Mouse (Mus musculus) gonadal fat pad, adult 2 months (tissue): Measurements from ENCODE around the gene Ptprn2. TPM values are rescaled to one million over a fixed set of nuclear protein-coding genes. Genes with fewer than 3 reads are reported as not detected.

Experiments used
- DNase-seq: peaks from one replicate; pipeline ENCODE4 v3.0.0-alpha.2; 2012; ENCODE audit warnings: low read depth
- polyA plus RNA-seq: library from polyadenylated mRNA; depleted of rRNA; stranded (reverse); fragments of >200 nt; gene quantifications from 2 replicates; pipeline ENCODE4 v1.2.3, GENCODE M21; 2012

Ptprn2 gene
- polyA plus RNA-seq, 1 experiment, result 1.7 TPM

- DNase-seq, result no peak
Observed at GRCm38 (mm10) chr12:117159669-117160210, 674.2 kb downstream of the Ptprn2 start.

GRCm38 (mm10) chr12:117160211-117160891 is 674.8 kb downstream of the Ptprn2 start:
- no peak for DNase-seq

- no peak for DNase-seq
Observed at GRCm38 (mm10) chr12:117162180-117162579, 676.7 kb downstream of the Ptprn2 start.

- DNase-seq, result no peak
Observed at GRCm38 (mm10) chr12:117163789-117164188, 678.3 kb downstream of the Ptprn2 start.

GRCm38 (mm10) chr12:117166266-117166665 is 680.7 kb downstream of the Ptprn2 start:
- DNase-seq, result no peak

DNA sequence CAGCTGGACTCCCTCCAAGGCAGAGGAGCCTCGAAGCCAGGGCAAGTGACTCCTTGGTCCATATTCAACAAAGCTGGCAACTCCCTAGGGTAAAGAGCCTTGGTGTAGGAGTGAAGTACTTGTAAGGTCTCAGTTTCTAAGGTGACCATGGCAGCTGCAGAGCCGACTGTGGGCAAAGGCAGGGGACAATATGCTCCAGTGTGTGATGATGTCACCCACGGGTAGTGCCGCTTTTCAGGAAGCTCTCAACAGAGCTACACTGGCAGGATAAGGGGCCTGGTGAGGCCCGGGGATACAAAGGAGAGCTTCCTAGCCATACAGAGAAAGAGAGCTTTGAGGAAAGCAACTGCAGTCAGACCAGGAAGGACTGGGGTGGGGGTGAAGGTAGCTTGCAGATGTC is 684.1 kb downstream of the Ptprn2 start:
- DNase-seq, result no peak

GRCm38 (mm10) chr12:117172529-117172884 is 687.0 kb downstream of the Ptprn2 start:
- DNase-seq, result no peak

- DNase-seq, result no peak
Observed at GRCm38 (mm10) chr12:117172885-117173529, 687.5 kb downstream of the Ptprn2 start.

DNA sequence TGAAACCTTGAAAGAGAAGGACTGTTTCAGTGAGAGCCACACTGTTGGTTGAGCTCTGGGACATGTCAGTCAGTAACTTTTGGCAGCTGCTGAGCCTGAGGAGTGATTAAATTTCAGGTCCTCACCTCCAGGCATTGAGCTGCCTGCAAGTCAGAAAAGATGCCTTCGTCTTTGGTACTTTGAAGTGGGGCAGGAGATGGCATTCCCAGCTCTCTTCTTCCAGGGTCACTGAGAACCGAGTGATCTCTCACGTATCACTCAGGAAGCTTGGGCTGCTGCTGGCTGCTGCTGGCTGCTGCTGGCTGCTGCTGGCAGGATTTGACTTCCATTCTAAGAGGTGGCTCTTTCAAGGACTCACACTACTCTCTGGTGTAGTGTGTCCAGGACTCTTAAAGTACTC is 688.7 kb downstream of the Ptprn2 start:
- DNase-seq, result no peak

GRCm38 (mm10) chr12:117175072-117175681 is 689.7 kb downstream of the Ptprn2 start:
- no peak for DNase-seq

- DNase-seq, result no peak
Observed at GRCm38 (mm10) chr12:117176259-117176823, 690.8 kb downstream of the Ptprn2 start.

DNA sequence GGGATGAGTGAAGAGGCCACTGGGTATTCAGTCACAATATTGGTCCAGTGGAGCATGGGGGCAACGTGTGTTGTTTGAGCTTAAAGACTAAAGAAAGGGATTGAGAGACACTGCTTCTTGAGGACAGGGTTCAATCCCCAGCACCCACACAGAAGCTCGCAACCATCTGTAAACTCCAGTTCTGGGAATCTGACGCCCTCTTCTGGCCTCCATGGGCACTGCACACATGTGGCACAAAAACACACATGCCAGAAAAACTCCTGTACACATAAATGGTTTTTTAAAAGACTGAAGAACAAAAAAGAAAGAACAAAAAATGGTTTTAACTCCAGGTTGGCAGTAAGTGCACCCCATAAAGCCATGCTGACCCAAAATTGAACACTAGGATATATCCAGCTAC is 701.6 kb downstream of the Ptprn2 start:
- DNase-seq, result no peak

GRCm38 (mm10) chr12:117192001-117192400 is 706.5 kb downstream of the Ptprn2 start:
- no peak for DNase-seq

- no peak for DNase-seq
Observed at GRCm38 (mm10) chr12:117196721-117197425, 711.4 kb downstream of the Ptprn2 start.

GRCm38 (mm10) chr12:117198093-117198492 is 712.6 kb downstream of the Ptprn2 start:
- DNase-seq, result no peak

DNA sequence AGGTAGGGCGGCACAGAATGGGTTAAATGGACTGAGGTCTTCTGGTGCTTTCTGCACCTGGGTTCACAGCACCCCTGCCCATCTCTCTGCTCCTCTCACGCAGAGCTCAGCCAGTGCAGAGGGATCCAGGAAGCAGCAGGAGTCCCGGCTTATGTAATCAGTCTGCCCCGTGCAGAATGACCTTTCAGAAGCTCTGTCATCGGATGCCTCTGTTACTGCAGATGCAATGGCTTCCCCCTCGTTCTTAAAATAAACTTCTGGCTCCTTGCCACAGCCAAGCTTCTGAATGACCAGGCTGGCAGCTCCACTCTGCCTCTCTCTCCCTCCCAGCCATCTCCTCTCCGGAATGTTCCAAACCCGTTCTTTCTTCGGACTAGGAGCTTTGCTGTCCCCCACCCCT is 714.6 kb downstream of the Ptprn2 start:
- no peak for DNase-seq

DNA sequence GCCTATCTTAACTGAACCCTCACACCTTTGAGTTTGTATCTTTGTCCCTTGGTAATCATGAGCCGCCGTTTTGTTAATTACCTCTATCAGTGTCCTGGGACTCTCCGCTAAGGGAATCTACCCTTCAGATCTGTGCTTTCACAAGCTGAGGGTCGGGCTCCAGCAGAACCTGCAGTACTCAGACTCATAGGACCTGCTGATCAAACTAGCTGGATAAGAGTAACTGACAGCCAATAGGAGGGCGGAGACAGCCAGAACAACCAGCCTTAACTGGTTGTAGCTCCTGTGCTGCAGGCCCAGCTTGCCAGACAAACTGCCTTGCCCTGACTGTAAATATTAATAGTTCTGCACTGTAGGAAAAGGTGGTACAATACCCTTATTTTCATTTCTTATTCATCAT is 715.1 kb downstream of the Ptprn2 start:
- DNase-seq, result no peak

DNA sequence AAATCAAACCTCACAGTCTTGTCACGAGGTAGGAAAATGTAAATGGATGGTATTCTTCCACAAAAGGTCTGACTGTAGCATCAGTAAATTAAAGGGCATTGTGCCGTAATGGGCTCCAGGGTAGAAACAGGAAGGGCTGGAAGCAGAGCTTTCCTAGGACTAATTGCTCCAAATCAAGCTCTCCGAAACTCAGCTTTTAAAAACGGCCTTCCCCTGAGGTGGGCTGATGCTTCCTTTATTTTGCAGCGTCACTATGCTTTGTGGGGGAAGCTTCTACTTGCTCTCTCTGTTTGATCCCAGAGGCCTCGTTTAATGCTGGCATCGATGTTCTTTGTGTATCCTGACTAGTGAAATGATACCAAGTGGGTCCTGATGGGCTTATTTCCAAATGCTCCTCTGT is 718.0 kb downstream of the Ptprn2 start:
- DNase-seq, result no peak

DNA sequence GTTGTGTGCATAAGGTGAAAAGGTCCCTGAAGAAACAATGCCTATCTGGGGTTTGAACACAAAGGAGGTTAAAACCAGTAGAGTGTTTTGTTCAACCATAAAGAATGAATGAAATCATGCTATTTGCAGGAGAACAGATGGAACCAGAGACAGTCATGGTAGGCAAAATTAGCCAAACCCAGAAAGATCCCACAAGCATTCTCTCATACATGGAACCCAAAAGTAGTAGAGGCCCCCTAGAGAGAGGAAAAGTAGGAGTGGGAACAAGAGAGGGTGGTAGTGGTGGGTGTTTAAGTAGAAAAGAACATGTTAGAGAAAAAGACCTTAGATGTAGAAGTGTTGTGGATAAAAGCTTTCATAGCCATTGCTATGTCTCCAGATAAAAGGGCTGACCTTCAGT is 719.4 kb downstream of the Ptprn2 start:
- no peak for DNase-seq

DNA sequence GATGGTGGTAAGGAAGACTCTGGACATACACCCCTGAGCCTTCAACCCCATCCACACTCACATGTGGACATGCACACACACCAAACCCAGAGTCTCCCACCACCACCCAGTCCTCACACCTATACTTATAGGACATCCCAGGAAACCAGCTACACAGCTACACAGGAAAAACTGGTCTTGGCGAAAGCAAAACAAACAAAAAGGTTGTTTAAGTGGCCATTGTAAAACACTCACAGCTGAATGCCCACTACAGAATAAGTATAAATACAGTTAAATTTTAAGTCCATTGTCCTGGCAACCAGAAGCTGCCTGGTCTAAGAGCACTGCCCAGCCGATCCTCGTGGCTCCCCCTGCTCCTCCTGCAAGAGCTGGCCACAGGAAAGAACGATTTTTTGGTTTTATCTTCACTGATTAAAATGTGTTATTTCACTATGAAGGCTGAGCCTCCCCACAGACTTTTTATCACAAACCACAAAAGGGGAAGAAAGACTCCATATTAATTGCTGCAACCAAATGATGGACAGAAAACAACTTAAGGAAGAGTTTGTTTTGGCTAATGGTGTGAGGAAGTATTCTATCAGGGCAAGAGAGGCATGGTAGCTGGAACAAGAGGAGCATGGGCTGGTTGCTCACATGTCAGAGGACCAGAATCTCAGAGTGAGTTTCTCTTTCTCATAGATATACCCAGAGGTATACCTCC is 722.1 kb downstream of the Ptprn2 start:
- no peak for DNase-seq

GRCm38 (mm10) chr12:117210467-117210866 is 724.9 kb downstream of the Ptprn2 start:
- DNase-seq, result no peak
